Mouse (Mus musculus): ENCODE measurements around the gene Lrrc56. TPM values are rescaled to one million over a fixed set of nuclear protein-coding genes. Genes with fewer than 3 reads are reported as not detected.
A peak's percentile ranks its signal among the peaks of the same experiment; 100 is the strongest.
"Not testable (repeated sequence)": the region's sequence is repeated elsewhere in the genome, so short reads cannot be mapped to it uniquely, and the experiment has no call there.

Lrrc56 gene
- polyA plus RNA-seq, 1 experiment from 2014 or later: 11.2 TPM

DNA sequence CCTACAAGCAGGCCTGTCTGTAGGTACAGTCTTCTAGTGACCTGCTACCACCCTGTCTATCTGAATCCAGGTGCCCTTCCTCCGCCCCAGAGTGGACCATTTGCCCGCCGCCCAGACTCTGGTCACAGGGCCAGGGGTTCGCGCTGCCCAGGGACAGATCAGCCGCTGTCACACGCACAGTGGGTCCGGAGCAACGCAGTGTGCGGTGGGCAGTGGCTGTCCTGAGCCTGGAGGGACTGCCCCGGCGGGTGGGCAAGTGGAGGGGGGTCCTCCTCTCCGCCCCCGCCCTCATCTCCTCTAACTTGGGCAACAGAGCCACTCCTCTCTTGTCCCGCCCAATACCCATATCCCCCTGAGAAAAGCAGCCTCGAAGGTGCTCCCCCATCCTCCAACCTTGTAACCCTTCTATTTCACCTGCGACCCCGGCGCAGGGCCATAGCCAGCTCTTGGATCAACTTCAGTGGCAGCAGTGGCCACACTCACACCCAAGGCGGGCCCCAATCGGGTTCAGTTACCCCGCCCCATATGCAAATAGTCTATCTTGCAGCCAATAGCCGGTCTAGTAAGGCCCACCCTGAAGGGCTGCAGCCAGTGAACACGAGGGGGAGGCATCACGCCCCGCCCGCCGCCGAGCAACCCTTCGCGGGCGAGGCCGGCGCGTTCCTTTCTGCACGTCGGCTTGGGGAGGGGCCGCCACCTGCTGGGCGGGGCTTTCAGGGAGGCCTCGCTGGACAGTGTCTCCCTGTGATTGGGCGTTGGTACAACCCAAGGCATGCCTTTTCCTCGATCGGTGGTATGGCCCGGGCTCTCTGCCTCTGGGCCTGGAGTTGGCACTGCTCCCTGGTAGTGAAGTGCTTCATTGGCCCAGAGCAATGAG lies 27.5 kb downstream of the Lrrc56 start:
- ATAC-seq (ENCODE audit: low FRiP score): peak; percentile 97
- H3K4me1 ChIP-seq (replicated peaks): peaks cover 34% of the 10 kb centered on the region
- no peaks in the 10 kb centered on the region for H3K9me3 ChIP-seq
- H3K27ac ChIP-seq: peak overlapping the region; percentile 83
- peak overlapping the region; percentile 67 for H3K9ac ChIP-seq
- WGBS: 3% methylated on average over 41 of the region's 44 CpGs
- H3K4me2 ChIP-seq: peak overlapping the region; percentile 67
- peak overlapping the region; percentile 43 for H3K4me3 ChIP-seq
- H3K27me3 ChIP-seq: no peaks in the 10 kb centered on the region
- H3K36me3 ChIP-seq: peaks cover 18% of the 10 kb centered on the region

DNA sequence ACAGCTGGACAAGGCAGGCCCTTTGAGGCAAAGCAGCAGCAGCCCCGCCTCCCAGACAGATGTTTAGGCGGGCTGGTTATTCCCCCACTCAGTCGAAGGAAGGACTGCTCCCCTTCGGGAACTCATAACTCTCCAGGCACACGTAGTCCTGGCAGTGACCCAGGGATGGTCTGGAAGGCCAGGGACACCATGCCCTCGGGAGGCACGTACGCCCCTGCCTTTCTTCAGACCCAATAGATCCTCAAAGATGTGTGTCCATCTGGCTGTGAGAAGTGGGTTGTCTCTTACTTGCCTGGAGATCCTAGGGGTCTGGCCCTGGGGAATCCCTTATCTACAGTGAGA lies 28.1 kb downstream of the Lrrc56 start:
- peak overlapping the region; percentile 83 for H3K27ac ChIP-seq
- H3K4me3 ChIP-seq: peak overlapping the region; percentile 43
- 16% methylated on average over 8 of the region's 8 CpGs for WGBS
- peak overlapping the region; percentile 67 for H3K9ac ChIP-seq
- ATAC-seq (ENCODE audit: low FRiP score): no peak; the same call in 1 of the 2 replicates
- peak overlapping the region; percentile 67 for H3K4me2 ChIP-seq
- H3K27me3 ChIP-seq: no peaks in the 10 kb centered on the region
- peaks cover 18% of the 10 kb centered on the region for H3K36me3 ChIP-seq
- H3K4me1 ChIP-seq (replicated peaks): peaks cover 27% of the 10 kb centered on the region
- H3K9me3 ChIP-seq: no peaks in the 10 kb centered on the region

DNA sequence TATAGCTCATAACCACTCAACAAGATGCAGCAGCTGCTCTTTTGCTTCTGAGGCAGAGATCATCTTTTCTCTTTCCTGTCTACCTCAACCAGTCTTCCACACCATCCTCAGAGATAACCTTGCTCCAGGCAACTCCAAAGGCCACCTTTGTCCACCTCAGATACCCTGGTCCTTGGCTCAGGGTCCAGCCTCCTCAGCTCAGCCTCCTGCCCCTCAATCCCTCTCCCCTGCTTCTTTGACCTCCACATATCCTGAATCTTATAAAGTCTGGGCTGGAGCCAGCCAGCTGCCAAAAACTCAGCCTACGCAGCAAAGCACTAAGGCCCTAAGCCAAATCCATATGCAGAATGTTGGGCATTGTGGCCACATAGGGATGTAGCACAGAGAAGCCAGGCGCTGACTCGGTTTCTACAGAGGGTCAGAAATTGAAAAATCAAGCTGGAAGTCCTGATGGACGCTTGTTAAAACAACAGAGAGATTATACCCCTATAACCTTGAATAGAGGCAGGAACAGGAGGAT lies 28.8 kb downstream of the Lrrc56 start:
- Histone ChIP-seq H3K4me3 (no peak overlapping the region), H3K27ac (peak overlapping the region; percentile 83; the same call in 1 of the 2 replicates), H3K9me3 (no peaks in the 10 kb centered on the region), H3K36me3 (peaks cover 13% of the 10 kb centered on the region), H3K27me3 (no peaks in the 10 kb centered on the region), H3K9ac (peak overlapping the region; percentile 67; the same call in 1 of the 2 replicates), H3K4me1 (replicated peaks) (peaks cover 23% of the 10 kb centered on the region), H3K4me2 (peak overlapping the region; percentile 67)
- ATAC-seq (ENCODE audit: low FRiP score): no peak
- 92% methylated on average over 4 of the region's 4 CpGs for WGBS

DNA sequence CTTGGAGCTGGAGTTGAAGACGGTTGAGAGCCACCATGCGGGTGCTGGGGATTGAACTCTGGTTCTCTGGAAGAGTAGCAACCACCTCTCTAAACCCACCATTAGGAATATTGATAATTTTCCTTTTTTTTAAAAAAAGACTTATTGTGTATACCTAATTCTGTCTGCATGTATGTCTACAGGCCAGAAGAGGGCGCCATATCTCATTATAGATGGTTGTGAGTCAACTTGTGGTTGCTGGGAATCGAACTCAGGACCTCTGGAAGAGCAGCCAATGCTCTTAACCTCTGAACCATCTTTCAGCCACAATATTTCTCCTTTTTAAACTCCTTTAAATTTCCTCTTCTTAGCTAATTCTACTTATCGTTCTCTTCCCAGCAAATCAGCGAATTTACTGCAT lies 32.6 kb downstream of the Lrrc56 start:
- no peak for ATAC-seq (ENCODE audit: low FRiP score)
- no peak overlapping the region for H3K4me3 ChIP-seq
- no peak overlapping the region for H3K4me2 ChIP-seq
- H3K9ac ChIP-seq: no peak overlapping the region
- H3K27ac ChIP-seq: no peak overlapping the region
- peaks cover 36% of the 10 kb centered on the region for H3K4me1 ChIP-seq (replicated peaks)
- 84% methylated on average over 6 of the region's 6 CpGs for WGBS
- no peaks in the 10 kb centered on the region for H3K27me3 ChIP-seq
- peaks cover 8% of the 10 kb centered on the region for H3K36me3 ChIP-seq
- no peaks in the 10 kb centered on the region for H3K9me3 ChIP-seq

DNA sequence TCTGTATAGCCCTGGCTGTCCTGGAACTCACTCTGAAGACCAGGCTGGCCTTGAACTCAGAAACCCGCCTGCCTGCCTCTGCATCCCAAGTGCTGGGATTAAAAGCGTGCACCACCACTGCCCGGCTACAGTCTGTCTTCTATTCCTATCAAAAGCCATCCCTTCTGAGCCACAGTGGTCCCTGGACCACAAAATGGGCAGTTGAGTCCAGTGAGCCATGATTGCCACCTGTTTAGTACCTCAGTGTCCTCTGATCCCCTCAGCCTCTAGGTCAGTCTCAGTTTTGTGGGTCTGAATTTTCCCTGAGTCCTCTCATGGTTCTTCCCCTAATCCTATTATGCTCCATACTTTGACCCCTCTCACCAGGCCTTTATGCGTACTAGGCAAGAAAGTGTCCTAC lies 33.8 kb downstream of the Lrrc56 start:
- Histone ChIP-seq H3K9ac (peak overlapping the region; percentile 97; the same call in 1 of the 2 replicates), H3K27ac (peak overlapping the region; percentile 96), H3K4me3 (peak overlapping the region; percentile 100; the same call in 1 of the 2 replicates), H3K9me3 (no peaks in the 10 kb centered on the region), H3K4me1 (replicated peaks) (peaks cover 25% of the 10 kb centered on the region), H3K4me2 (peak overlapping the region; percentile 86), H3K27me3 (no peaks in the 10 kb centered on the region), H3K36me3 (peaks cover 21% of the 10 kb centered on the region)
- ATAC-seq (ENCODE audit: low FRiP score): no peak; the same call in 1 of the 2 replicates
- 81% methylated on average over 4 of the region's 4 CpGs for WGBS

DNA sequence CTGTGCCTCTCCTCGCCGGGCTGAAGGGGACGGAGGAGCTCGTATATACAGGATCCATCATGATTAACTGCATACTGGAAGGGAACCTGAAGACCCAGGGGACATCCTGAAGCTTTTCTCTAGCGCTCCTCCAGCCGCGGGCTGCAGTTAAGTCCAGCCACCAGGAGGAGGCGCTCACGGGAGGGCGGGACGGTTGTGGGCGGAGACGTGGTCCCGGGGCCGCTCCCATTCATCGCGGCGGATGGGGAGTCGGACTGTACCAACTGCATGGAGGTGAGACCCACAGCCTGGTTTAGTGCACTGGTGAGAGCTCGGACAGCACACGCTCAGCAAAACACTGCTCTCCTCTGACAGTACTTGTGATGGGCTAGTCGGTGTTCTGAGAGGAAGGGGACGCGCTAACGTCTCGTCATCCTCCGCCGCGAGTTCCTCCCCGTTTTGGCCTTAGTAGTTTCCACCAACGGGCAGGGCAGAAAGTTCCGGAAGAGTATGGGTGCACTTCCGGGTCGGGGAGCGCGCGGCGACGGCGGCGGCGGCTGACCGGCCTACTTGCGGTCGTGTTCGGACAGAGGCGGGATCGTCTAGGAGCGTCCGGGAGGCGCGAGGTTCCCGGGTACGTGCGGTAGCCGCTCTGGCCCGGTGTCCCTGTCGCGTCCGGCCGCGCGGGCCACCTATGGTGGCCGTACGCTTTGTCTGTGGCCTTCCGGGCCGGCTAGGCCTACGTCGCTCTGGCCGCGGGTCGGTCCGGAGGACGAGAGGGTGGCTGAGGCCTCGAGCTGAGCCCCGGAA lies 34.5 kb downstream of the Lrrc56 start, which contains the start of gene Phrf1:
Gene Phrf1 (plus strand): TSS at position 506 of the 789 bp plus-strand sequence.
- H3K36me3 ChIP-seq: peaks cover 28% of the 10 kb centered on the region
- peak within 1 kb of the TSS; percentile 97 for H3K9ac ChIP-seq
- H3K4me2 ChIP-seq: peak within 1 kb of the TSS; percentile 86
- no peaks in the 10 kb centered on the region for H3K9me3 ChIP-seq
- peak within 1 kb of the TSS; percentile 100 for H3K4me3 ChIP-seq
- H3K27ac ChIP-seq: peak within 1 kb of the TSS; percentile 96
- WGBS: under 1% methylated on average over 74 of the region's 76 CpGs
- no peaks in the 10 kb centered on the region for H3K27me3 ChIP-seq
- peak; percentile 94 for ATAC-seq (ENCODE audit: low FRiP score)
- peaks cover 24% of the 10 kb centered on the region for H3K4me1 ChIP-seq (replicated peaks)

DNA sequence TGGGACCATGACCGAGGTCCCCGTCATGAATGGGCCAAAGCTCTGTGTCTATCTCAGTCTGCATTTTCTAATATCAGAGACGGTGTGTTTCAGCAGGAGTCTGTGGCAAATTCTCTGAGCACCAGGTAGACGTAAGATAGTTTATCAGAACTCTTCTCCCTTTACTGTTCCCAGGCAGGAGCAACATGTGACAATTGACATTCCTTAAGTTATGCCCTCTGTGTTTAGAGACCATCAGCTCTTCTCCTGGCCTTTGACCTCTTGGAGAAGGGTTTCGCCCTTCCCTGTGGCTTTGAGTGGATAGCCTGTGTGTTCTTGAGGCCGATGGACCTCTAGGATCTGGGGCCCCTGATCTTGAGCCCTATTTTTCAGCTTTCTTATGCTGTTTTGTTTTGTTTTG lies 35.7 kb downstream of the Lrrc56 start:
- H3K9me3 ChIP-seq: no peaks in the 10 kb centered on the region
- WGBS: 67% methylated on average over 6 of the region's 6 CpGs
- ATAC-seq (ENCODE audit: low FRiP score): no peak

DNA sequence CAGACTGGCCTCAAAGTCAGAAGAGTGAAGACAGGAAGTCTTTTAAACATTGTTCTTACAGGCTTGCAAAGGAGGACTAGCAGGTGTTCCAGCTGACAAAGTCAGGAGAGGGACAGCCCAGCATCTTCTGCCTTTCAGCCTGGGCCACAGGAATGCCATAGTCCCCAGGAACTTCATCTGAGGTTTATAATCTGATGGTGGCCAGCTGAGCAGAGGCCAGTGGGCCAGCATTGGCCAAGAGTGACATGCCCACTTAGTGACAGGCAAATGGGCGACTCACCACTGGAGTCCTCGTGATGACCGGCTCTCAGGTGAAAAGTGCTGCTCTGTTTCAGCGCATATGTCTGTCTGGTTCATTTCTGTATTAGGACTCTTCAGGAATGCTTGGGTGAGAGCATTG lies 36.6 kb downstream of the Lrrc56 start:
- H3K4me2 ChIP-seq: peak overlapping the region; percentile 86
- 94% methylated on average over 4 of the region's 4 CpGs for WGBS
- no peaks in the 10 kb centered on the region for H3K9me3 ChIP-seq
- peaks cover 49% of the 10 kb centered on the region for H3K36me3 ChIP-seq
- H3K9ac ChIP-seq: peak overlapping the region; percentile 39
- H3K4me1 ChIP-seq (replicated peaks): peaks cover 24% of the 10 kb centered on the region
- peak overlapping the region; percentile 2; the same call in 1 of the 2 replicates for H3K4me3 ChIP-seq
- no peak for ATAC-seq (ENCODE audit: low FRiP score)
- no peak overlapping the region for H3K27ac ChIP-seq
- no peaks in the 10 kb centered on the region for H3K27me3 ChIP-seq

More for the DNA sequence above, 35.7 kb downstream of the Lrrc56 start:
- Histone ChIP-seq H3K4me1 (replicated peaks) (peaks cover 24% of the 10 kb centered on the region), H3K36me3 (peaks cover 40% of the 10 kb centered on the region), H3K4me3 (peak overlapping the region; percentile 100), H3K4me2 (peak overlapping the region; percentile 86), H3K27me3 (no peaks in the 10 kb centered on the region), H3K9ac (peak overlapping the region; percentile 97), H3K27ac (no peak overlapping the region)

DNA sequence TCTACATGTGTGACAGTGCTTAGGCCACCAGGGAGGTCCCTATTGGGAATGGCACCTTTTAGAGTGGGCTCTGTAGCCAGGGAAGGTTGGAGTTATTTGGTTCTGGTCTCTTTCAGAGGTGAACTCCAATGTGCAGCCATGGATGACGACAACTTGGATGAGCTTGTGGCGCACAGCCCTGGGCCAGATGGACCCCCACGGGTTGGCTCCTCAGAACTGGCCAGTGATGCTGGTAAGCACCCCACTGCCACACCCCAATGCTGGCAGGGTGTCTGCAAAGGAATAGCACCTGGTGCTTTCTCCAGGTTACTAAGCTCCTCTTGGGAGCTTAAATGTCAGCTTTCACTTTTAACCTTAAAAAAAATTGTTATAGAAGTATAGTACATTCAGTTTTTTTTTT lies 37.2 kb downstream of the Lrrc56 start:
- H3K4me2 ChIP-seq: no peak overlapping the region
- peaks cover 54% of the 10 kb centered on the region for H3K36me3 ChIP-seq
- no peak overlapping the region for H3K4me3 ChIP-seq
- ATAC-seq (ENCODE audit: low FRiP score): no peak
- no peaks in the 10 kb centered on the region for H3K9me3 ChIP-seq
- H3K4me1 ChIP-seq (replicated peaks): peaks cover 24% of the 10 kb centered on the region
- no peaks in the 10 kb centered on the region for H3K27me3 ChIP-seq
- H3K9ac ChIP-seq: no peak overlapping the region; the same call in 1 of the 2 replicates
- H3K27ac ChIP-seq: no peak overlapping the region
- whole genome bisulfite sequencing: 94% methylated on average over 3 of the region's 3 CpGs

DNA sequence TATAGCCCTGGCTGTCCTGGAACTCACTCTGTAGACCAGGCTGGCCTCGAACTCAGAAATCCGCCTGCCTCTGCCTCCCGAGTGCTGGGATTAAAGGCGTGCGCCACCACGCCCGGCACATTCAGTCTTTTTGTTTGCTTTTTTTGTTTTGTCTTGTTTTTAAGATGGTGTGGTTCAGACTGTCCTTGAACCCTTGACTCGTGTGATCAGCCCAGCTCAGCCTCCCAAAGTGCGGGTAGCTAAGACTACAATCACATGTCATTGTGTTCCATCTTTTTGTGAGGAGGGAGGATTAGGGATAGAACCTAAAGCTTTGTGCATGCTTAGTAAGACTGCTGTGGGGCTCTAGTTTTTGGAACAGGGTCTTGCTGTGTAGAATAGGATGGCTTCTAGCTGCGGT lies 37.6 kb downstream of the Lrrc56 start:
- H3K4me3 ChIP-seq: no peak overlapping the region
- H3K4me1 ChIP-seq (replicated peaks): peaks cover 24% of the 10 kb centered on the region
- WGBS: 91% methylated on average over 10 of the region's 10 CpGs
- no peak for ATAC-seq (ENCODE audit: low FRiP score)
- H3K27ac ChIP-seq: no peak overlapping the region
- H3K36me3 ChIP-seq: peaks cover 55% of the 10 kb centered on the region
- no peaks in the 10 kb centered on the region for H3K27me3 ChIP-seq
- H3K9me3 ChIP-seq: no peaks in the 10 kb centered on the region
- no peak overlapping the region for H3K4me2 ChIP-seq
- H3K9ac ChIP-seq: no peak overlapping the region

DNA sequence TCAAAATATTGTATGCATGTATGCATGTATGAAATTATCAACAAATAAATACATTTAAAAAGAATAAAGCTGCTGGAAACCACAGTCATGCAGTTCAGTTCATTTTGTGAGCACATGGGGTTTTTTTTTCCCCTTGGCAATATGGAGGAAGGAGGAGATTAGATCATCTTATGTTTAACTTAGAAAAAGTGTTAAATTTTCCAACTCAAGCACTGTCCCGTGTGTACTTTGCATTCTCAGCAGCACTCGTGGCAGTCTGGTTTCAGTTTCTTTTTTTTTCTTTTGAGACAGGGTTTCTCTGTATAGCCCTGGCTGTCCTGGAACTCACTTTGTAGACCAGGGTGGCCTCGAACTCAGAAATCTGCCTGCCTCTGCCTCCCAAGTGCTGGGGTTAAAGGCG lies 56.5 kb downstream of the Lrrc56 start:
- WGBS: 92% methylated on average over 4 of the region's 4 CpGs
- H3K4me2 ChIP-seq; H3K4me3 ChIP-seq; H3K27me3 ChIP-seq; ATAC-seq (ENCODE audit: low FRiP score); H3K27ac ChIP-seq; H3K4me1 ChIP-seq (replicated peaks); H3K9ac ChIP-seq; H3K9me3 ChIP-seq: not testable (repeated sequence)
- peaks cover 93% of the 10 kb centered on the region for H3K36me3 ChIP-seq

DNA sequence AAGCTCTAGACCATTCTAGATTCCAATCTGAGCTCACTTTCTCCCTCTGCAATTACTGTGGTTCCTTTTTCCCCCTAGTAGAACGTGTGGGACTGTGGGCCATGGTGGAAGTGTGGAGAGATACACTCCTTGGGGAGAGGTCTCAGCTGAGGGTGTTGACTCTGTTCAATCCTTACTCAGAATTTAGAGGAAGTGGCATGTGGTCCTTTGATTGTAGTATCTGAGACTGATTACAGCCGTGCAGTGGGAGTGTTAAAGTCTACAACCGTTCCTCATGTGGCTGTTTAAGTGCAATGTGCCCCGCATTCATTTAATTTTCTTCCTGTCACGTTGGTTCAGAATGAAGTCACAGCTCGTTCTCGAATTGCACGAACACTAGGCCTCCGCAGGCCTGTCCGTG lies 62.2 kb downstream of the Lrrc56 start:
- Histone ChIP-seq H3K36me3 (peaks cover 93% of the 10 kb centered on the region), H3K27me3 (no peaks in the 10 kb centered on the region)

More for the DNA sequence above, 62.2 kb downstream of the Lrrc56 start:
- Histone ChIP-seq H3K27ac (no peak overlapping the region), H3K4me3 (no peak overlapping the region), H3K4me2 (no peak overlapping the region), H3K9ac (no peak overlapping the region), H3K4me1 (replicated peaks) (no peaks in the 10 kb centered on the region), H3K9me3 (no peaks in the 10 kb centered on the region)
- no peak for ATAC-seq (ENCODE audit: low FRiP score)
- WGBS: 94% methylated on average over 10 of the region's 10 CpGs

Data from hindbrain, embryonic 13.5 days (tissue).